Mouse (Mus musculus): Measurements from ENCODE around the gene Wnt10a.

- no peak for TF ChIP-seq CTCF (IDR thresholded peaks at IDR 0.05; ENCODE audit: low read depth)
- TF ChIP-seq EP300 (IDR thresholded peaks at IDR 0.05; ENCODE audit: low read depth), result no peak
These were observed 10.4 kb downstream of the Wnt10a start for GRCm38 (mm10) chr1:74801631-74802140.

Measured in liver, embryonic 14.5 days (tissue).